Mouse (Mus musculus) brain, embryonic 14.5 days (tissue): ENCODE data around the gene Elf5.

Experiments
- CTCF ChIP-seq: fragments of 200-500 bp; IDR thresholded peaks from 2 replicates; pipeline ENCODE4 v1.5.1; 2012; ENCODE audit warnings: inconsistent platforms, mild to moderate bottlenecking, moderate library complexity, borderline replicate concordance; ENCODE audit not compliant: insufficient read depth, insufficient read length; ENCODE audit errors: extremely low read depth
- POLR2A ChIP-seq: fragments of 200-500 bp; IDR thresholded peaks from 2 replicates; pipeline ENCODE4 v1.6.1; 2012; ENCODE audit warnings: mild to moderate bottlenecking, inconsistent platforms, borderline replicate concordance; ENCODE audit not compliant: poor library complexity, insufficient read depth, insufficient read length, severe bottlenecking; ENCODE audit errors: extremely low read depth

DNA sequence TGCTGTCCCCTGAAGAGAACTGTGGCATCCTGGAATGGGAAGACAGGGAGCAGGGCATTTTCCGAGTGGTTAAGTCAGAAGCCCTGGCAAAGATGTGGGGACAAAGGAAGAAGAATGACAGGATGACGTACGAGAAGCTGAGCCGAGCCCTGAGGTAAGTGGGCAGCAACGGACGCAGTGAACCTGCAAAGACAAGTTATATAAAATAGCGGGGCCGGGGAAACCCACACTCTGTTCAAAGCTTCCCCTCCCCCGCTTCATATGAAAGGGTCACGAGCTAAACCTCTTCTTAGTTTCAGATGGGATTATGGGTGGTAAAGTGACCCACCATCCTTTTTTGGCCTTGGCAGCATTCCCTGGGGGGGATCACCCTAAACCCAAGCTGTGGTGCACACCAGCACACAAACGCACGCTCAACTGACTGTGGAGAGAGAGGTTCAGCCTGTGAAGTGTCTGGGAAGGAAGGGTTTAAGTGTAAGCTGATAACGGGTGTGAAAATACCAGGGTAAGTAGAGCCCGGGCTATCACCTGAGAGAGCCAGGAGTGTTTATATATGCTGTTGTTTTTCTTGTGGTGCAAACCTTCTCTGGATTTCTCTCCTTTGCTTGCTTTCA lies 37.6 kb downstream of the Elf5 start:
- no peak for TF ChIP-seq CTCF
- TF ChIP-seq POLR2A: no peak
